Mouse (Mus musculus) midbrain, postnatal 0 days (tissue): ENCODE measurements around the gene Kcnk18. TPM values are rescaled to one million over a fixed set of nuclear protein-coding genes. Genes with fewer than 3 reads are reported as not detected.

Experiments
- ATAC-seq: fragments of 200-750 bp; cut with Nextera tagmentation; 2 replicates; pipeline ENCODE4 v1.8.0; 2017; ENCODE audit warnings: moderate number of reproducible peaks, mild to moderate bottlenecking, moderate TSS enrichment, moderate library complexity; ENCODE audit not compliant: low FRiP score
- DNase-seq: peaks from one replicate; pipeline ENCODE4 v3.0.0-alpha.2; 2015; ENCODE audit warnings: low spot score
- H3K27ac ChIP-seq: fragments of 300-500 bp; sonication (generic); 2 replicates; pipeline ENCODE4 v1.5.1; 2014; ENCODE audit warnings: low read depth, mild to moderate bottlenecking, low read length, mixed read lengths
- H3K27me3 ChIP-seq: fragments of 300-500 bp; sonication (generic); 2 replicates; pipeline ENCODE4 v1.6.1; 2014; ENCODE audit warnings: low read length, control low read depth, mixed read lengths; ENCODE audit not compliant: insufficient read depth
- H3K36me3 ChIP-seq: fragments of 300-500 bp; sonication (generic); 2 replicates; pipeline ENCODE4 v1.6.1; 2014; ENCODE audit warnings: low read length, control low read depth, mixed read lengths; ENCODE audit not compliant: insufficient read depth
- H3K4me1 ChIP-seq: fragments of 300-500 bp; sonication (generic); 2 replicates; pipeline ENCODE4 v1.6.1; 2014; ENCODE audit warnings: mild to moderate bottlenecking, control low read depth, antibody characterized with exemption, low read length, mixed read lengths; ENCODE audit not compliant: insufficient read depth
- H3K4me2 ChIP-seq: fragments of 300-500 bp; sonication (generic); 2 replicates; pipeline ENCODE4 v1.6.1; 2014; ENCODE audit warnings: low read depth, mild to moderate bottlenecking, low read length, mixed read lengths; ENCODE audit not compliant: poor library complexity, severe bottlenecking
- H3K4me3 ChIP-seq: fragments of 300-500 bp; sonication (generic); 2 replicates; pipeline ENCODE4 v1.5.1; 2014; ENCODE audit warnings: low read depth, mild to moderate bottlenecking, low read length, moderate library complexity
- H3K9ac ChIP-seq: fragments of 300-500 bp; sonication (generic); replicated peaks from 2 replicates; pipeline ENCODE4 v1.6.1; 2014; ENCODE audit warnings: mild to moderate bottlenecking, low read length, moderate library complexity, mixed read lengths; ENCODE audit not compliant: poor library complexity, severe bottlenecking
- H3K9me3 ChIP-seq: fragments of 300-500 bp; sonication (generic); 2 replicates; pipeline ENCODE4 v1.6.1; 2016; ENCODE audit warnings: low read length, control low read depth
- CTCF ChIP-seq: IDR thresholded peaks from 2 replicates; pipeline ENCODE4 v1.5.1; 2016; ENCODE audit warnings: antibody characterized with exemption, mild to moderate bottlenecking
- WGBS: fragments of 180-500 bp; shearing (Covaris S2); extraction: QIAGEN DNeasy Blood & Tissue Kit; methylation state at CpG from one replicate; pipeline ENCODE4 v1.1.7; 2014; 5-methylcytosine and 5-hydroxymethylcytosine counted together
- polyA plus RNA-seq: library from polyadenylated mRNA; unstranded; fragments of >200 nt; fragmentation: Nextera tagmentation; extraction: Ambion mirVana; gene quantifications from 2 replicates; pipeline ENCODE4 v1.2.1, GENCODE M21; 2015
- total RNA-seq: library from RNA; depleted of rRNA; stranded (reverse); fragments of >200 nt; gene quantifications from 2 replicates; pipeline ENCODE4 v1.2.3, GENCODE M21; 2014

The Kcnk18 gene
- total and polyA plus RNA-seq, 2 experiments from 2014 or later: not detected

GRCm38 (mm10) chr19:59263171-59263570 is 44.2 kb downstream of the Kcnk18 start:
- H3K9me3 ChIP-seq: no peaks in the 10 kb centered on the region
- TF ChIP-seq CTCF: no peak
- H3K36me3 ChIP-seq: no peaks in the 10 kb centered on the region
- H3K4me2 ChIP-seq: no peak overlapping the region
- no peak for DNase-seq
- ATAC-seq: no peak
- H3K27ac ChIP-seq: no peak overlapping the region
- H3K9ac ChIP-seq: no peak overlapping the region
- H3K4me1 ChIP-seq: peaks cover 11% of the 10 kb centered on the region; the same call in 1 of the 2 replicates
- H3K27me3 ChIP-seq: peaks cover 11% of the 10 kb centered on the region; the same call in 1 of the 2 replicates
- H3K4me3 ChIP-seq: no peak overlapping the region
- WGBS: 87% methylated on average over 9 of the region's 9 CpGs

- peaks cover 11% of the 10 kb centered on the region; the same call in 1 of the 2 replicates for H3K27me3 ChIP-seq
- H3K27ac ChIP-seq: no peak overlapping the region
- DNase-seq (no peak), ATAC-seq (no peak)
- no peak for TF ChIP-seq CTCF
- H3K36me3 ChIP-seq: no peaks in the 10 kb centered on the region
- no peak overlapping the region for H3K9ac ChIP-seq
- no peak overlapping the region for H3K4me2 ChIP-seq
- peaks cover 11% of the 10 kb centered on the region; the same call in 1 of the 2 replicates for H3K4me1 ChIP-seq
- no peaks in the 10 kb centered on the region for H3K9me3 ChIP-seq
- 59% methylated on average over 9 of the region's 9 CpGs for WGBS
- H3K4me3 ChIP-seq: no peak overlapping the region
Measured at GRCm38 (mm10) chr19:59264838-59265532, 46.0 kb downstream of the Kcnk18 start.

DNA sequence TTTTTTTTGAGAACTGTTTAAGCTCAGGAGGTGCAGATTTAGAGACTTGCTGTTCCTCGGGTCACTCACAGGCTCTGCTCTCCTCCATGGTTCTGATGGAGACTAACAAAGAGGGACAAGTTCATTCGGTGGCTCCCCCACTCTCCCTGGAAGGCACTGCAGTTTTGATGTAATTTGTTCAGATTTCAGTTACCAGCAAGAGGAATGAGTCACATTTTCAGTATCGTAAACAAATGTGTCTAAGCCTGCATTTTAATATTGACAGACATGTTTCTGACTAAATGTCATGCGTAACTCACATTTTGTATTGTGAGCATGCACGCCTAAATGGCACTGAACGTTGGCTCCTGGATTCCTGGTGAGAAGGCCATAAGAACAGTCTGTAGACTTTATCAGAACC is 46.9 kb downstream of the Kcnk18 start:
- peaks cover 6% of the 10 kb centered on the region; the same call in 1 of the 2 replicates for H3K4me1 ChIP-seq
- H3K9ac ChIP-seq: no peak overlapping the region
- ATAC-seq: no peak
- H3K36me3 ChIP-seq: no peaks in the 10 kb centered on the region
- 0 out of 2 replicates have a peak, but pooled peaks cover 5% of the 10 kb centered on the region for H3K27me3 ChIP-seq
- TF ChIP-seq CTCF: no peak
- no peak for DNase-seq
- no peak overlapping the region for H3K4me2 ChIP-seq
- WGBS: 51% methylated on average over 6 of the region's 6 CpGs
- H3K4me3 ChIP-seq: no peak overlapping the region
- H3K27ac ChIP-seq: no peak overlapping the region
- H3K9me3 ChIP-seq: no peaks in the 10 kb centered on the region

DNA sequence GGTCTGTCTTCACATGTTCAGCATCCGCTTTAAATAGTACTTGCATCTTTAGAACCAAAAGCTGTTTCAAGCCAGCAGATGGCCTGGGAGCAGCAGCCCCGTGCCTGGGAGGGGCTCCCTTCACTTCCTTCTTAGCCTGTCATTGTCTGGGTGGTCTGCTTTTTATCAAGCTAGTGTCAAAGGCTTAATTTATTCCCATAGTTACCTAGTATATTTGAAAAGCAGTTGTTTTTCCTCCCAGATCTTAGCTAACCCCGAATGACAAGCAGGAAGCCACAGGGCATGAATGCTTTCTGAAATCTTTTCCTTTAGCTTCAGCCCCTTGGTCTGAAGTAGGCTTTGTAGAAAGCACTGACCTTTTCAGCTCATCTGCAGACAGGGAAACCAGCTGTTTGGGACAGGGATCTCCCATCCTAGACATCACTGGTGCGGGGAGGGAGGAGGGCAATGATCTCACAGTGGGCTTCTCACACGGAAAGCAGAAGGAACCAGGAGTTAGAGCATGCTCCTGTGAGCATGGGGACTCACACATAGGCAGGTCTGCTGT is 48.5 kb downstream of the Kcnk18 start:
- H3K9ac ChIP-seq: no peak overlapping the region
- no peak overlapping the region for H3K4me2 ChIP-seq
- 6% methylated on average over 5 of the region's 5 CpGs for WGBS
- ATAC-seq (no peak), DNase-seq (peak; percentile 34)
- TF ChIP-seq CTCF: peak; percentile 2; the same call in 1 of the 2 replicates
- peaks cover 5% of the 10 kb centered on the region; the same call in 1 of the 2 replicates for H3K4me1 ChIP-seq
- H3K9me3 ChIP-seq: no peaks in the 10 kb centered on the region
- no peak overlapping the region for H3K4me3 ChIP-seq
- H3K27ac ChIP-seq: no peak overlapping the region
- H3K27me3 ChIP-seq: 0 out of 2 replicates have a peak, but pooled peaks cover 5% of the 10 kb centered on the region
- no peaks in the 10 kb centered on the region for H3K36me3 ChIP-seq

DNA sequence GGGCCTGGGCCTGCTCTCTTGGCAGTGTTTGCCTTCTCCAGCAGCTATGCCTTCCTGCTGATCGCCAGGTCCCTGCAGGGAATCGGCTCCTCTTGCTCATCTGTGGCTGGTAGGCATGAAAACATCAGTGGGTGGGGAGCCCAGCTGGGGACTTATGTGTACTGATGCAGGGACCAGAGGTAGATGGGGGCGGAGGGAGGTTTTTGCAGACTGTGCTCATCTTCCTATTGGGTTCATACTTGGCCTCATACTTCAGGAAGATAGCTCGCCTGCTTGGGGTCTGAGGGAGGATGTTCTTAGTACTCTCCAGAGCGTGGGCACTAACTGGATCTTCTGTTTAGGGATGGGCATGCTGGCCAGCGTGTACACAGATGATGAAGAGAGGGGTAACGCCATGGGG is 54.2 kb downstream of the Kcnk18 start:
- Histone ChIP-seq H3K4me2 (no peak overlapping the region), H3K36me3 (no peaks in the 10 kb centered on the region), H3K4me3 (no peak overlapping the region), H3K4me1 (no peaks in the 10 kb centered on the region), H3K27ac (no peak overlapping the region), H3K9me3 (no peaks in the 10 kb centered on the region), H3K9ac (no peak overlapping the region), H3K27me3 (no peaks in the 10 kb centered on the region)
- DNase-seq (no peak), ATAC-seq (no peak)
- no peak for TF ChIP-seq CTCF
- 90% methylated on average over 7 of the region's 7 CpGs for WGBS

DNA sequence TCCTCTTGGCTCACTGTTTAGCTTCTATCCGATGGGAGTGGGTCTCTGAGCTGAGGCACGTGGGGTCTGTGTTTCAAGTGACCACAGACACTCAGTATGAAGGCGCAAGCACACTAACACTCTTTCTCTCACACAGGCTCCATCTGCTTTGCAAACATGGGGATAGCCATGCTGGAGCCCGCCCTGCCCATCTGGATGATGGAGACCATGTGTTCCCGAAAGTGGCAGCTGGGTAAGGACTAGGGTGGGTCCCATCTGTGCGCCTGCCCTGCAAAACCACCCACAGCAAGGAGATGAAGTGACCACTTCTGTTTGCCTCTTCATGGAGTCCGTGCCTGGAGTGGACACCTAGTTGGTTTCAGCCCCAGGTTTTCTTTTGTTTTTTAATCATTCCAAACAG is 57.3 kb downstream of the Kcnk18 start:
- no peaks in the 10 kb centered on the region for H3K27me3 ChIP-seq
- 88% methylated on average over 7 of the region's 7 CpGs for WGBS
- H3K9me3 ChIP-seq: no peaks in the 10 kb centered on the region
- no peak overlapping the region for H3K9ac ChIP-seq
- DNase-seq (no peak), ATAC-seq (no peak)
- H3K4me1 ChIP-seq: no peaks in the 10 kb centered on the region
- H3K27ac ChIP-seq: no peak overlapping the region
- H3K36me3 ChIP-seq: no peaks in the 10 kb centered on the region
- H3K4me2 ChIP-seq: no peak overlapping the region
- no peak for TF ChIP-seq CTCF
- H3K4me3 ChIP-seq: no peak overlapping the region
